Mouse (Mus musculus): ENCODE results near the gene S100a7a. TPM values are rescaled to one million over a fixed set of nuclear protein-coding genes. Genes with fewer than 3 reads are reported as not detected.

The S100a7a gene
- polyA plus RNA-seq, 1 experiment: 0.37 TPM

DNA sequence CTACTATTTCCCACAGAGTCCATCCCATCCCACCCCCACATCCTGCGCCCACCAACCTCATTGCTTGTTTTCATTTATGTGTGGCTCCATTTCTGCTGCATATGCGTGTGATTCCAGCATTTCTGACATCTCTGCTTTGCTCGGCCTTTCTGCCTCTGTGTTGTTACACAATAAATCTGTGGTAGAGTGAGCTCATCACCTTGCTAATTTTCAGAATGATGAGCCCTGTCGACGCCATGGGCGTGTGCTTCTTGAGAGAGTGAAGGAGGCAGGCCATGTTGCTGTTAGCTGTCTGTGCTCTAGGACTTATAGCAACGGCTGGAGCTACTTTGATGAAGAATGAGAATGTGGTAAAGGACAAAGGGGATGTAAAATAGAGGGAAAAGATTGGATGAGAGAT, 12.8 kb upstream of the S100a7a start:
- no peak overlapping the region for H3K4me2 ChIP-seq (ENCODE audit: low read depth)
- no peak overlapping the region for H3ac ChIP-seq (ENCODE audit: control insufficient read depth, insufficient read length)
- no peaks in the 10 kb centered on the region for H3K79me2 ChIP-seq (ENCODE audit: control insufficient read depth, insufficient read depth)
- no peaks in the 10 kb centered on the region for H3K36me3 ChIP-seq (ENCODE audit: control insufficient read depth, insufficient read depth)
- TF ChIP-seq TCF12 (IDR thresholded peaks at IDR 0.05; ENCODE audit: insufficient read depth, poor library complexity, severe bottlenecking) (no peak), REST (IDR thresholded peaks at IDR 0.05; ENCODE audit: insufficient read depth, insufficient read length) (no peak), MYOG (IDR thresholded peaks at IDR 0.05; ENCODE audit: control insufficient read depth in 1 of 3, insufficient read depth in 1 of 3, insufficient read length in 2 of 3, low read depth in 2 of 3) (no peak), MAX (IDR thresholded peaks at IDR 0.05; ENCODE audit: low read depth) (no peak), POLR2AphosphoS2 (IDR thresholded peaks at IDR 0.05; ENCODE audit: insufficient read length, low read depth) (no peak), USF1 (IDR thresholded peaks at IDR 0.05; ENCODE audit: low read depth) (no peak), TCF3 (IDR thresholded peaks at IDR 0.05; ENCODE audit: insufficient read length, low read depth) (no peak), E2F4 (IDR thresholded peaks at IDR 0.05; ENCODE audit: insufficient read depth) (no peak), POLR2A (IDR thresholded peaks at IDR 0.05; ENCODE audit: insufficient read length, low read depth) (no peak), SRF (IDR thresholded peaks at IDR 0.05; ENCODE audit: control insufficient read depth, insufficient read length, low read depth) (no peak), CEBPB (IDR thresholded peaks at IDR 0.05; ENCODE audit: insufficient read depth, poor library complexity, severe bottlenecking) (no peak), MYOD1 (IDR thresholded peaks at IDR 0.05; ENCODE audit: control insufficient read depth in 1 of 3, insufficient read length in 2 of 3, low read depth in 2 of 3) (no peak)
- no peak overlapping the region for H3K4me3 ChIP-seq
- no peaks in the 10 kb centered on the region for H3K27me3 ChIP-seq (ENCODE audit: control insufficient read depth, insufficient read depth, insufficient read length)

DNA sequence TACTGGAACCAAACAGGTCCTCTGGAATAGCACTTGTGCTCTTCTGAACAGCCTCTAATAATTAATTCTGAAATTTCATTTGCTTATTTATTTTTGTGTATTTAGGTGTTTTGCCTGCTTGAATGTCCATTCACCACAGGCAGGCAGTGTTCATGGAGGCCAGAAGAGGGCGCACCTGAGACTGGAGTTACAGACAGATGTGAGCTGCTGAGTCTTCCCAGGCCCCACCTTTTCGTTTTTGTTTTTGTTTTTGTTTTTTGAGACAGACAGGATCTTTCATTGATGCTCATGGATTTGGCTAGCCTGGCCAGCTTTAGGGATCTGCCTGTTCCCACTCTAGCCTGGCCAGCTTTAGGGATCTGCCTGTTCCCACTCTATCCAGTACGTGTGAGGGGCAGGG, 9.6 kb upstream of the S100a7a start:
- Histone ChIP-seq H3K36me3 (ENCODE audit: control insufficient read depth, insufficient read depth) (no peaks in the 10 kb centered on the region), H3K4me3 (no peak overlapping the region), H3K79me2 (ENCODE audit: control insufficient read depth, insufficient read depth) (no peaks in the 10 kb centered on the region), H3ac (ENCODE audit: control insufficient read depth, insufficient read length) (no peak overlapping the region), H3K27me3 (ENCODE audit: control insufficient read depth, insufficient read depth, insufficient read length) (no peaks in the 10 kb centered on the region), H3K4me2 (ENCODE audit: low read depth) (no peak overlapping the region)
- TF ChIP-seq USF1 (IDR thresholded peaks at IDR 0.05; ENCODE audit: low read depth) (no peak), SRF (IDR thresholded peaks at IDR 0.05; ENCODE audit: control insufficient read depth, insufficient read length, low read depth) (no peak)

DNA sequence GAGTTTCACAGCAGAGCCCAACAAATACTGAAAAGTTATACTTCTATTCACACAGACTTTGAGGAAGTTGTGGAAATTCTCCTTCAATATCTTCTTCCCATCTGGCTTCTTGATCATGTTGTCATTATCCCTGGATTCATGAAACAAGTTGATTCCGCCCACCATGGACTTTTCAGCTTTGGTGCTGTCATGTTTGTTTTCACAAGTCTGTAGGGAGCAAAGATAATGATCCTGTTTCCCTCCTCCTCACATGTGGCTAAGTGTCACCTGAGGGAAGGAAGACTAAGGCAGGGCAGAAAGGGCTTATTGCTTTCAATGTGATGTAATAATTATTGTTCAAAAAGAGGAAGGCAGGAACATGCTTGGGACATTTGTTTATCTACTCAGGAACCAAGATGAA, 6.5 kb upstream of the S100a7a start:
- H3K4me2 ChIP-seq (ENCODE audit: low read depth): no peak overlapping the region
- no peak overlapping the region for H3K4me3 ChIP-seq
- no peak for TF ChIP-seq CEBPB (IDR thresholded peaks at IDR 0.05; ENCODE audit: insufficient read depth, poor library complexity, severe bottlenecking)
- TF ChIP-seq MAX (IDR thresholded peaks at IDR 0.05; ENCODE audit: low read depth): no peak
- no peak for TF ChIP-seq MYOG (IDR thresholded peaks at IDR 0.05; ENCODE audit: control insufficient read depth in 1 of 3, insufficient read depth in 1 of 3, insufficient read length in 2 of 3, low read depth in 2 of 3)
- TF ChIP-seq MYOD1 (IDR thresholded peaks at IDR 0.05; ENCODE audit: control insufficient read depth in 1 of 3, insufficient read length in 2 of 3, low read depth in 2 of 3): no peak
- TF ChIP-seq REST (IDR thresholded peaks at IDR 0.05; ENCODE audit: insufficient read depth, insufficient read length): no peak
- no peak for TF ChIP-seq USF1 (IDR thresholded peaks at IDR 0.05; ENCODE audit: low read depth)
- TF ChIP-seq SRF (IDR thresholded peaks at IDR 0.05; ENCODE audit: control insufficient read depth, insufficient read length, low read depth): no peak
- TF ChIP-seq TCF12 (IDR thresholded peaks at IDR 0.05; ENCODE audit: insufficient read depth, poor library complexity, severe bottlenecking): no peak
- no peak for TF ChIP-seq POLR2AphosphoS2 (IDR thresholded peaks at IDR 0.05; ENCODE audit: insufficient read length, low read depth)
- TF ChIP-seq E2F4 (IDR thresholded peaks at IDR 0.05; ENCODE audit: insufficient read depth): no peak
- TF ChIP-seq TCF3 (IDR thresholded peaks at IDR 0.05; ENCODE audit: insufficient read length, low read depth): no peak
- TF ChIP-seq POLR2A (IDR thresholded peaks at IDR 0.05; ENCODE audit: insufficient read length, low read depth): no peak

DNA sequence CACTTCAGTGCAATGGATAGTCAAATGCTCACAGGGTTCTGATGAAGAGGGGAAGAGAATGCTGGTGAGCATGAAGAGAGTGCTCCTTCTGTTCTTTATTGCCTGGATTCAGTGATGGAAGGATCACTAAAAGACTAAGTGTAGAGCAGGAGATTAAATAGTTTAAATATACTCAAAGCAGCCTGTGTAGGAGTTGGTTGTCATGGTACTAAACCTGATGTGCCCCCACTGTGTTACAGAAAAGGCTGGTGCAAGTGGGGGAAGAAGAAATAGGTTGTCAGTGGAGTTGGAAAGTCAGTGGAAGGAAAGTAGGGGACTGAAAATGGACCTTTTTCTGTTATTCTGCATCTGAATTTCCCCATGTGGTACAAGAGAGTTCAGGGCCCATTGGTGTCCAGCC, 4.8 kb upstream of the S100a7a start:
- Histone ChIP-seq H3K27me3 (ENCODE audit: control insufficient read depth, insufficient read depth, insufficient read length) (no peaks in the 10 kb centered on the region), H3K4me2 (ENCODE audit: low read depth) (no peak overlapping the region), H3ac (ENCODE audit: control insufficient read depth, insufficient read length) (no peak overlapping the region), H3K4me3 (no peak overlapping the region), H3K36me3 (ENCODE audit: control insufficient read depth, insufficient read depth) (no peaks in the 10 kb centered on the region), H3K79me2 (ENCODE audit: control insufficient read depth, insufficient read depth) (no peaks in the 10 kb centered on the region)
- TF ChIP-seq TCF3 (IDR thresholded peaks at IDR 0.05; ENCODE audit: insufficient read length, low read depth) (no peak), CEBPB (IDR thresholded peaks at IDR 0.05; ENCODE audit: insufficient read depth, poor library complexity, severe bottlenecking) (no peak), MAX (IDR thresholded peaks at IDR 0.05; ENCODE audit: low read depth) (no peak), REST (IDR thresholded peaks at IDR 0.05; ENCODE audit: insufficient read depth, insufficient read length) (no peak), MYOD1 (IDR thresholded peaks at IDR 0.05; ENCODE audit: control insufficient read depth in 1 of 3, insufficient read length in 2 of 3, low read depth in 2 of 3) (no peak), USF1 (IDR thresholded peaks at IDR 0.05; ENCODE audit: low read depth) (no peak), POLR2AphosphoS2 (IDR thresholded peaks at IDR 0.05; ENCODE audit: insufficient read length, low read depth) (no peak), TCF12 (IDR thresholded peaks at IDR 0.05; ENCODE audit: insufficient read depth, poor library complexity, severe bottlenecking) (no peak), E2F4 (IDR thresholded peaks at IDR 0.05; ENCODE audit: insufficient read depth) (no peak), POLR2A (IDR thresholded peaks at IDR 0.05; ENCODE audit: insufficient read length, low read depth) (no peak), MYOG (IDR thresholded peaks at IDR 0.05; ENCODE audit: control insufficient read depth in 1 of 3, insufficient read depth in 1 of 3, insufficient read length in 2 of 3, low read depth in 2 of 3) (no peak), SRF (IDR thresholded peaks at IDR 0.05; ENCODE audit: control insufficient read depth, insufficient read length, low read depth) (no peak)

More for the DNA sequence above, 6.5 kb upstream of the S100a7a start:
- no peaks in the 10 kb centered on the region for H3K36me3 ChIP-seq (ENCODE audit: control insufficient read depth, insufficient read depth)
- H3K27me3 ChIP-seq (ENCODE audit: control insufficient read depth, insufficient read depth, insufficient read length): no peaks in the 10 kb centered on the region
- no peak overlapping the region for H3ac ChIP-seq (ENCODE audit: control insufficient read depth, insufficient read length)
- no peaks in the 10 kb centered on the region for H3K79me2 ChIP-seq (ENCODE audit: control insufficient read depth, insufficient read depth)

DNA sequence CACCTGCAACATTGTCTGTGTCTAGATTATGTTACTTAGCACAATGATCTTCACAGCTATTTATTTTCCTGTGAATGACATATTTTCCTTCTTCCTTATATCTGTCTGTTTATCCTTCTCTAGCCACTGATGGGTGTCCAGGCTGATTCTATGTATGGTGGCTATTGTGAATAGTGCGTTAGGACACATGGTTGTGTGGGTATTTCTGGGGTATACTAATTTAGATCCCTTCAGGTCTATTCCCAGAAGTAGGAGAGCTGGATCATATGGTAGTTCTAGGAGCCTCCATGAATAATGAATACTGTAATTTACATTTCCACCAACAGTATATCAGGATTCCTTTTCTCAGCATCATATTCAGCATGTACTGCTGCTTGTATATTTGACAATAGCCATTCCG, 4.0 kb upstream of the S100a7a start:
- Histone ChIP-seq H3K36me3 (ENCODE audit: control insufficient read depth, insufficient read depth) (no peaks in the 10 kb centered on the region), H3ac (ENCODE audit: control insufficient read depth, insufficient read length) (no peak overlapping the region), H3K27me3 (ENCODE audit: control insufficient read depth, insufficient read depth, insufficient read length) (no peaks in the 10 kb centered on the region), H3K4me2 (ENCODE audit: low read depth) (no peak overlapping the region), H3K4me3 (no peak overlapping the region), H3K79me2 (ENCODE audit: control insufficient read depth, insufficient read depth) (no peaks in the 10 kb centered on the region)
- TF ChIP-seq MYOD1 (IDR thresholded peaks at IDR 0.05; ENCODE audit: control insufficient read depth in 1 of 3, insufficient read length in 2 of 3, low read depth in 2 of 3) (no peak), REST (IDR thresholded peaks at IDR 0.05; ENCODE audit: insufficient read depth, insufficient read length) (no peak), MAX (IDR thresholded peaks at IDR 0.05; ENCODE audit: low read depth) (no peak), TCF3 (IDR thresholded peaks at IDR 0.05; ENCODE audit: insufficient read length, low read depth) (no peak), SRF (IDR thresholded peaks at IDR 0.05; ENCODE audit: control insufficient read depth, insufficient read length, low read depth) (no peak), TCF12 (IDR thresholded peaks at IDR 0.05; ENCODE audit: insufficient read depth, poor library complexity, severe bottlenecking) (no peak), USF1 (IDR thresholded peaks at IDR 0.05; ENCODE audit: low read depth) (no peak), E2F4 (IDR thresholded peaks at IDR 0.05; ENCODE audit: insufficient read depth) (no peak), MYOG (IDR thresholded peaks at IDR 0.05; ENCODE audit: control insufficient read depth in 1 of 3, insufficient read depth in 1 of 3, insufficient read length in 2 of 3, low read depth in 2 of 3) (no peak), POLR2AphosphoS2 (IDR thresholded peaks at IDR 0.05; ENCODE audit: insufficient read length, low read depth) (no peak), POLR2A (IDR thresholded peaks at IDR 0.05; ENCODE audit: insufficient read length, low read depth) (no peak), CEBPB (IDR thresholded peaks at IDR 0.05; ENCODE audit: insufficient read depth, poor library complexity, severe bottlenecking) (no peak)
